Mouse (Mus musculus): ENCODE data around the gene Chrnb1. TPM values are rescaled to one million over a fixed set of nuclear protein-coding genes. Genes with fewer than 3 reads are reported as not detected.

The Chrnb1 gene
- total and polyA plus RNA-seq, 2 experiments from 2014 or later: 3.1 to 11.2 TPM

DNA sequence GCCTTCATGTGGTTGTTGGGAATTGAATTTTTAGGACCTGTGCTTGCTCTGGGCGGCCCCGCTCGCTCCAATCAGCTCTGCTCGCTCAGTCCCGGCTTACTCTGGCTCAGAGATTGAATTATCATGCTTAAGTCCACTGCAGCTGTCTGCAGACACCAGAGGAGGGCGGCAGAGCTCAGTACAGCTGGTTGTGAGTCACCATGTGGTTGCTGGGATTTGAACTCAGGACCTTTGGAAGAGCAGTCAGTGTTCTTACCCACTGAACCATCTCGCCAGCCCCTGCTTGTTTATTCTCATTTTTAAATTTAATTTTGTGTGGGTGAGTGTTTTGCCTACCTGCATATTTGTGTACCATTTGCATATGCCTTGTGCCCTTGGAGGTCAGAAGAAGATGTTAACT, 32.2 kb downstream of the Chrnb1 start:
- 77% methylated on average over 7 of the region's 7 CpGs for WGBS
- H3K27me3 ChIP-seq (ENCODE audit: control insufficient read depth, insufficient read depth, low read length): no peaks in the 10 kb centered on the region
- ATAC-seq (ENCODE audit: insufficient read depth, low read depth): no peak

GRCm38 (mm10) chr11:69761868-69762267, 33.9 kb downstream of the Chrnb1 start, which contains the start of gene Slc35g3:
TSS of gene Slc35g3 (minus strand) at chr11:69761968.
- WGBS: 65% methylated on average over 1 of the region's 1 CpGs
- no peaks in the 10 kb centered on the region for H3K9me3 ChIP-seq (replicated peaks; ENCODE audit: control insufficient read depth, low read length)
- TF ChIP-seq EP300 (IDR thresholded peaks at IDR 0.05; ENCODE audit: low read depth) (no peak), CTCF (IDR thresholded peaks at IDR 0.05; ENCODE audit: low read depth) (no peak)
- no peak within 1 kb of the TSS for H3K27ac ChIP-seq (ENCODE audit: low read depth)
- H3K4me2 ChIP-seq (ENCODE audit: low read depth, low read length): no peak within 1 kb of the TSS
- H3K9ac ChIP-seq (replicated peaks; ENCODE audit: low read depth, low read length): no peak within 1 kb of the TSS
- no peaks in the 10 kb centered on the region for H3K27me3 ChIP-seq (ENCODE audit: control insufficient read depth, insufficient read depth, low read length)
- no peaks in the 10 kb centered on the region for H3K36me3 ChIP-seq (replicated peaks; ENCODE audit: control insufficient read depth, insufficient read depth, low read length)
- peaks cover 18% of the 10 kb centered on the region for H3K4me1 ChIP-seq (ENCODE audit: control insufficient read depth, insufficient read depth)
- no peak for ATAC-seq (ENCODE audit: insufficient read depth, low read depth)
- H3K4me3 ChIP-seq (ENCODE audit: low read depth, low read length): no peak within 1 kb of the TSS
- no peak for DNase-seq (ENCODE audit: low spot score)

More for the DNA sequence above, 32.2 kb downstream of the Chrnb1 start:
- TF ChIP-seq CTCF (IDR thresholded peaks at IDR 0.05; ENCODE audit: low read depth) (peak; percentile 27), EP300 (IDR thresholded peaks at IDR 0.05; ENCODE audit: low read depth) (no peak)
- no peak for DNase-seq (ENCODE audit: low spot score)
- Histone ChIP-seq H3K4me1 (ENCODE audit: control insufficient read depth, insufficient read depth) (peaks cover 22% of the 10 kb centered on the region), H3K4me3 (ENCODE audit: low read depth, low read length) (no peak overlapping the region), H3K36me3 (replicated peaks; ENCODE audit: control insufficient read depth, insufficient read depth, low read length) (no peaks in the 10 kb centered on the region), H3K9ac (replicated peaks; ENCODE audit: low read depth, low read length) (no peak overlapping the region), H3K9me3 (replicated peaks; ENCODE audit: control insufficient read depth, low read length) (no peaks in the 10 kb centered on the region), H3K4me2 (ENCODE audit: low read depth, low read length) (no peak overlapping the region), H3K27ac (ENCODE audit: low read depth) (no peak overlapping the region)

DNA sequence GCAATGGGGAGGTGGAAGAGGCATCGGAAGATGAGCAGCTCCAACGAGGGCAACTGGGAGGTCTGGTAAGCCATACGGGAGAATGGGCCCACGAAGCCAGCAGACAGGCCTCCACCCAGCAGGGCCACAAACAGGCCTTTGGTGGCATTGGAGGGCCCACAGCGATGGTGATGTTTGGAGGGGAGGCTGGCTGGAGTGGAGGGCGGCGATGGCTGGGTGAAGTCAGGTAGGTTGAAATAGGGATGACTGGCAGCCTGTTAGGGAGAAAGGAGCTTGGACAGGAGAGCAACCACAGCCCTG, 34.9 kb downstream of the Chrnb1 start:
- no peak overlapping the region for H3K9ac ChIP-seq (replicated peaks; ENCODE audit: low read depth, low read length)
- TF ChIP-seq CTCF (IDR thresholded peaks at IDR 0.05; ENCODE audit: low read depth) (no peak), EP300 (IDR thresholded peaks at IDR 0.05; ENCODE audit: low read depth) (no peak)
- H3K27ac ChIP-seq (ENCODE audit: low read depth): no peak overlapping the region
- H3K9me3 ChIP-seq (replicated peaks; ENCODE audit: control insufficient read depth, low read length): no peaks in the 10 kb centered on the region
- H3K4me1 ChIP-seq (ENCODE audit: control insufficient read depth, insufficient read depth): peaks cover 25% of the 10 kb centered on the region
- H3K27me3 ChIP-seq (ENCODE audit: control insufficient read depth, insufficient read depth, low read length): no peaks in the 10 kb centered on the region
- DNase-seq (ENCODE audit: low spot score) (no peak), ATAC-seq (ENCODE audit: insufficient read depth, low read depth) (no peak)
- no peak overlapping the region for H3K4me2 ChIP-seq (ENCODE audit: low read depth, low read length)
- H3K4me3 ChIP-seq (ENCODE audit: low read depth, low read length): no peak overlapping the region
- H3K36me3 ChIP-seq (replicated peaks; ENCODE audit: control insufficient read depth, insufficient read depth, low read length): no peaks in the 10 kb centered on the region
- 90% methylated on average over 7 of the region's 7 CpGs for WGBS

DNA sequence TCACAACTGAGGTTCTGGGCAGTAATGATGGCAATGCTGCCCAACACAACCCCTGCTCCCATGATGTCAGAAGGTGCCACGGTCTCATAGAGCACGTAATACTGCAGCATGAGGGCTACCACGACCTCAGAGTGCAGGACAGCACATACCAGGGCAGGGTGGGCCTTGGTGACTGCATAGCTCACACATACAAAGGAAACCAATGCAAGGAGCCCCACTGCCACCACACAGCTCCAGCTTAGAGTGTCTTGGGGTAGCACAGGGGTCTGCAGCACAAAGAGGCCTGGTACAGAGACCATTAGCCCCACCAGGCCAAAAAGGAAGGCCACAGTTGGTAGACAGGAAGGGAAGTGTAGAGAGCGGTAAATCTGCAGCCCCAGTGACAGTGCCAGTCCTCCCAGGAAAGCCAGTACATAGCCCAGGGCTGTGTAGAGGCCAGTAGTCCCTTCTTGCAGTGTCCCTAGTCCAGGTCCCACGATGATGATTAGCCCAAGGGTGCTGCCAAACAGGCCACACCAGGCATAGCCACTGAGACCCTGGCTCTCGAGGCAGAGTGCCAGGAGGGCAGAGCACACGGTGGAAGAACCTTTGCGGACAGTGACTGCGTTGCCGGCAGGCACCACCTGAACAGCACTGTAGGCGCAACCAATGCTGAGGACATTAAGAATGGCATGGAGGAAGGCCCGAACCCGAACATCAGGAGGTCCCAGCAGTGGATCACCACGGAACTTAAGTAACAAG, 35.4 kb downstream of the Chrnb1 start:
- Histone ChIP-seq H3K4me2 (ENCODE audit: low read depth, low read length) (no peak overlapping the region), H3K4me3 (ENCODE audit: low read depth, low read length) (no peak overlapping the region), H3K27ac (ENCODE audit: low read depth) (peak overlapping the region; percentile 98), H3K27me3 (ENCODE audit: control insufficient read depth, insufficient read depth, low read length) (no peaks in the 10 kb centered on the region), H3K36me3 (replicated peaks; ENCODE audit: control insufficient read depth, insufficient read depth, low read length) (no peaks in the 10 kb centered on the region), H3K9ac (replicated peaks; ENCODE audit: low read depth, low read length) (0 out of 2 replicates have a peak overlapping the region, but pooled peaks have one; percentile 74), H3K4me1 (ENCODE audit: control insufficient read depth, insufficient read depth) (peaks cover 28% of the 10 kb centered on the region), H3K9me3 (replicated peaks; ENCODE audit: control insufficient read depth, low read length) (no peaks in the 10 kb centered on the region)
- WGBS: 83% methylated on average over 14 of the region's 14 CpGs
- no peak for TF ChIP-seq CTCF (IDR thresholded peaks at IDR 0.05; ENCODE audit: low read depth)
- TF ChIP-seq EP300 (IDR thresholded peaks at IDR 0.05; ENCODE audit: low read depth): no peak
- DNase-seq (ENCODE audit: low spot score) (no peak), ATAC-seq (ENCODE audit: insufficient read depth, low read depth) (no peak)

DNA sequence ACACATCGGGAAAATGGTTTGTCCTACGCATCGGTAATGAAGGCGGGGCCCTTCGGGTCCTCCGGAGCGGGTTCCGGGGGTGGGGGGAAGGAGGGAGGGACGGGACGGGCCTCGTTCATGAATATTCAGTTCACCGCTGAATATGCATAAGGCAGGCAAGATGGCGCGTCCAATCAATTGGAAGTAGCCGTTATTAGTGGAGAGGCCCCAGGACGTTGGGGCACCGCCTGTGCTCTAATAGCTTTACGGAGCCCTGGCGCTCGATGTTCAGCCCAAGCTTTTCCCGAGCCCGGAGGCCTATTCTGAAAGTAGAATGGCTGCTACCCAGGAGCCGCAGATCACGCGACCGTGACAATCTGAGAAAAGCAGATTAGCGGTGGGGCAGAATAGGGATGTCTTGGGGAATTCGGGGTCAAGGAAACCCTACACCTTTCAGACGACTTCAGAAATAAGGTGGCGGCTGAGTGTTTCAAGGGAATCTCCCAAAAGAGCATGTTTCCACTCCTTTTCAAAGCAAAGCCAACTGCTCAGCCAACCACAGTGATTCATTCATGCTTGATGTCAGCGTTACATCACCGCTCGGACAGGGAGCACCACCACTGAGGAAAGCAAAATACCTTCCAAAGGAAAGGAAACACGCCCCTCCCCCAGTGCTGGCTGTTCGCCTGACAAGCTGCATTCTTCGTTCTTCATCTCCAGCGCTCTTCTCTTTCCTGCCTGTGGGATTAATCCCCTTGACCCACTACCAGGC, 36.6 kb downstream of the Chrnb1 start:
- peak overlapping the region; percentile 74 for H3K9ac ChIP-seq (replicated peaks; ENCODE audit: low read depth, low read length)
- no peaks in the 10 kb centered on the region for H3K36me3 ChIP-seq (replicated peaks; ENCODE audit: control insufficient read depth, insufficient read depth, low read length)
- peaks cover 28% of the 10 kb centered on the region for H3K4me1 ChIP-seq (ENCODE audit: control insufficient read depth, insufficient read depth)
- peak overlapping the region; percentile 78 for H3K4me2 ChIP-seq (ENCODE audit: low read depth, low read length)
- ATAC-seq (ENCODE audit: insufficient read depth, low read depth) (peak; percentile 82), DNase-seq (ENCODE audit: low spot score) (peak; percentile 94)
- peak overlapping the region; percentile 98 for H3K27ac ChIP-seq (ENCODE audit: low read depth)
- H3K4me3 ChIP-seq (ENCODE audit: low read depth, low read length): peak overlapping the region; percentile 61
- H3K9me3 ChIP-seq (replicated peaks; ENCODE audit: control insufficient read depth, low read length): no peaks in the 10 kb centered on the region
- H3K27me3 ChIP-seq (ENCODE audit: control insufficient read depth, insufficient read depth, low read length): no peaks in the 10 kb centered on the region
- WGBS: under 1% methylated on average over 37 of the region's 37 CpGs
- TF ChIP-seq CTCF (IDR thresholded peaks at IDR 0.05; ENCODE audit: low read depth) (no peak), EP300 (IDR thresholded peaks at IDR 0.05; ENCODE audit: low read depth) (no peak; the same call in 1 of the 2 replicates)

Measured in heart, postnatal 0 days (tissue).